Mouse (Mus musculus) left cerebral cortex, adult 18-20 months (tissue): ENCODE results near the gene Ampd3. TPM values are rescaled to one million over a fixed set of nuclear protein-coding genes. Genes with fewer than 3 reads are reported as not detected.

Experiments
- DNase-seq, 2 experiments: peaks; one replicate each; pipeline ENCODE4 v3.0.0; 2021 to 2022; ENCODE audit warnings: low spot score in 2 of 2, mixed read lengths in 1 of 2
- microRNA-seq, 2 experiments: library from miRNA; unstranded; fragments of <30 nt; microRNA quantifications; one replicate each; pipeline ENCODE4 v1.2.0; 2021
- total RNA-seq, 2 experiments: library from RNA; stranded (reverse); gene quantifications; 2 replicates each; pipeline ENCODE4 v1.2.3; 2021

Ampd3 gene
- total RNA-seq, 2 experiments from 2014 or later: 21.3 to 23.5 TPM

GRCm38 (mm10) chr7:110833024-110833423 lies 65.0 kb downstream of the Ampd3 start:
- no peak for DNase-seq

- DNase-seq: no peak
Measured at GRCm38 (mm10) chr7:110834018-110834417, 66.0 kb downstream of the Ampd3 start.

- DNase-seq: no peak
Measured at GRCm38 (mm10) chr7:110834522-110834921, 66.5 kb downstream of the Ampd3 start.

- no peak for DNase-seq
Measured at GRCm38 (mm10) chr7:110840332-110840731, 72.3 kb downstream of the Ampd3 start.

- DNase-seq: peak; percentile 93 to 94
Measured at GRCm38 (mm10) chr7:110843916-110844874, 76.2 kb downstream of the Ampd3 start, which contains the start of gene Rnf141. Gene Rnf141, minus strand, starts transcription at chr7:110844457.

- DNase-seq: no peak
Measured at GRCm38 (mm10) chr7:110847321-110847720, 79.3 kb downstream of the Ampd3 start.

GRCm38 (mm10) chr7:110848371-110848770 lies 80.4 kb downstream of the Ampd3 start:
- DNase-seq: no peak

GRCm38 (mm10) chr7:110851541-110852203 lies 83.7 kb downstream of the Ampd3 start:
- no peak for DNase-seq

GRCm38 (mm10) chr7:110853611-110854010 lies 85.6 kb downstream of the Ampd3 start:
- DNase-seq: peak in 1 of 2 experiments; percentile 4

GRCm38 (mm10) chr7:110854519-110854918 lies 86.5 kb downstream of the Ampd3 start:
- peak in 1 of 2 experiments; percentile 18 for DNase-seq

GRCm38 (mm10) chr7:110854927-110855546 lies 87.0 kb downstream of the Ampd3 start:
- DNase-seq: no peak

- no peak for DNase-seq
Measured at GRCm38 (mm10) chr7:110855604-110856003, 87.6 kb downstream of the Ampd3 start.

GRCm38 (mm10) chr7:110860129-110860528 lies 92.1 kb downstream of the Ampd3 start:
- DNase-seq: no peak

Small RNA genes within 50 kb of the gene (microRNA-seq; reads per million reads assigned to microRNA genes)
- 0 reads per million in 2 experiments for gene Gm47282

Other genes starting within 250 kb of the Ampd3 start
- 10 to 100 TPM; 52.6 to 55.5 TPM for gene Sbf2, start 153.3 kb upstream of the Ampd3 start, total RNA-seq
- gene Adm, start 140.5 kb upstream of the Ampd3 start, total RNA-seq: 1 to 10 TPM; 2.6 to 3.3 TPM
- gene Rnf141, start 76.3 kb downstream of the Ampd3 start, total RNA-seq: 10 to 100 TPM; 76.2 to 85.0 TPM
- 1 to 10 TPM; 1.5 to 1.6 TPM for gene Lyve1, start 95.0 kb downstream of the Ampd3 start, total RNA-seq
- 1 to 10 TPM; 2.7 to 3.3 TPM for gene Mrvi1, start 214.3 kb downstream of the Ampd3 start, total RNA-seq